Mouse (Mus musculus) testis, adult 2 months (tissue): ENCODE measurements at regions not wholly inside any gene's neighbourhood (a gene's known extent, or its start where the extent isn't known, plus 50 kb on each side); places are given as distances from the start of the nearest gene placed in this dataset.
A peak's percentile ranks its signal among the peaks of the same experiment; 100 is the strongest.

Experiments used
- CTCF ChIP-seq: fragments of 200-500 bp; IDR thresholded peaks from 2 replicates; pipeline ENCODE4 v1.5.1; 2012; ENCODE audit warnings: low read depth, mild to moderate bottlenecking, inconsistent platforms, low read length, moderate library complexity; ENCODE audit not compliant: control insufficient read depth, insufficient read depth, insufficient replicate concordance
- POLR2A ChIP-seq: fragments of 200-500 bp; IDR thresholded peaks from 2 replicates; pipeline ENCODE4 v1.6.1; 2012; ENCODE audit warnings: low read depth, mild to moderate bottlenecking, inconsistent platforms, low read length, moderate library complexity; ENCODE audit not compliant: control insufficient read depth

GRCm38 (mm10) chr2:169061520-169061919 is 106.1 kb upstream of the Zfp64 start:
- TF ChIP-seq POLR2A: no peak
- TF ChIP-seq CTCF: peak; percentile 66; the same call in 1 of the 2 replicates
